Mouse (Mus musculus) neural tube, embryonic 14.5 days (tissue): ENCODE results near the gene Myo1d. TPM values are rescaled to one million over a fixed set of nuclear protein-coding genes. Genes with fewer than 3 reads are reported as not detected.

Experiments
- ATAC-seq: fragments of 200-750 bp; cut with Nextera tagmentation; 2 replicates; pipeline ENCODE4 v1.8.0; 2017; ENCODE audit warnings: low read depth, mild to moderate bottlenecking, moderate TSS enrichment, moderate library complexity
- H3K27ac ChIP-seq: fragments of 300-500 bp; sonication (generic); 2 replicates; pipeline ENCODE4 v1.5.1; 2014; ENCODE audit warnings: low read depth, mild to moderate bottlenecking, control low read depth, low read length, moderate library complexity, mixed read lengths
- H3K27me3 ChIP-seq: fragments of 300-500 bp; sonication (generic); 2 replicates; pipeline ENCODE4 v1.6.1; 2014; ENCODE audit warnings: low read length; ENCODE audit not compliant: control insufficient read depth, insufficient read depth
- H3K36me3 ChIP-seq: fragments of 300-500 bp; sonication (generic); 2 replicates; pipeline ENCODE4 v1.6.1; 2014; ENCODE audit warnings: low read length, mixed read lengths; ENCODE audit not compliant: control insufficient read depth, insufficient read depth
- H3K4me1 ChIP-seq: fragments of 300-500 bp; sonication (generic); 2 replicates; pipeline ENCODE4 v1.6.1; 2014; ENCODE audit warnings: low read length; ENCODE audit not compliant: control insufficient read depth, insufficient read depth
- H3K4me2 ChIP-seq: fragments of 300-500 bp; sonication (generic); 2 replicates; pipeline ENCODE4 v1.6.1; 2014; ENCODE audit warnings: mild to moderate bottlenecking, low read depth, low read length, control low read depth
- H3K4me3 ChIP-seq: fragments of 300-500 bp; sonication (generic); 2 replicates; pipeline ENCODE4 v1.5.1; 2014; ENCODE audit warnings: low read depth, low read length, control low read depth, mixed read lengths
- H3K9ac ChIP-seq: fragments of 300-500 bp; sonication (generic); replicated peaks from 2 replicates; pipeline ENCODE4 v1.6.1; 2014; ENCODE audit warnings: low read depth, mild to moderate bottlenecking, control low read depth, low read length, mixed read lengths
- H3K9me3 ChIP-seq: fragments of 300-500 bp; sonication (generic); 2 replicates; pipeline ENCODE4 v1.6.1; 2016; ENCODE audit warnings: low read length; ENCODE audit not compliant: control insufficient read depth
- whole genome bisulfite sequencing: fragments of 180-500 bp; shearing (Covaris S2); extraction: QIAGEN DNeasy Blood & Tissue Kit; methylation state at CpG from one replicate; pipeline ENCODE4 v1.1.7; 2014; 5-methylcytosine and 5-hydroxymethylcytosine counted together
- polyA plus RNA-seq: library from polyadenylated mRNA; unstranded; fragments of >200 nt; fragmentation: Nextera tagmentation; extraction: Ambion mirVana; gene quantifications from 2 replicates; pipeline ENCODE4 v1.2.1, GENCODE M21; 2014

Myo1d gene
- polyA plus RNA-seq, 1 experiment from 2014 or later, result 2.4 TPM

GRCm38 (mm10) chr11:80772595-80773210 lies 7.1 kb downstream of the Myo1d start:
- no peaks in the 10 kb centered on the region for H3K4me1 ChIP-seq
- H3K9ac ChIP-seq, result no peak overlapping the region
- no peak overlapping the region for H3K4me2 ChIP-seq
- H3K4me3 ChIP-seq, result no peak overlapping the region
- no peaks in the 10 kb centered on the region for H3K9me3 ChIP-seq
- H3K36me3 ChIP-seq, result no peaks in the 10 kb centered on the region
- H3K27ac ChIP-seq, result no peak overlapping the region
- ATAC-seq, result no peak
- H3K27me3 ChIP-seq, result no peaks in the 10 kb centered on the region
- 90% methylated on average over 6 of the region's 6 CpGs for WGBS

DNA sequence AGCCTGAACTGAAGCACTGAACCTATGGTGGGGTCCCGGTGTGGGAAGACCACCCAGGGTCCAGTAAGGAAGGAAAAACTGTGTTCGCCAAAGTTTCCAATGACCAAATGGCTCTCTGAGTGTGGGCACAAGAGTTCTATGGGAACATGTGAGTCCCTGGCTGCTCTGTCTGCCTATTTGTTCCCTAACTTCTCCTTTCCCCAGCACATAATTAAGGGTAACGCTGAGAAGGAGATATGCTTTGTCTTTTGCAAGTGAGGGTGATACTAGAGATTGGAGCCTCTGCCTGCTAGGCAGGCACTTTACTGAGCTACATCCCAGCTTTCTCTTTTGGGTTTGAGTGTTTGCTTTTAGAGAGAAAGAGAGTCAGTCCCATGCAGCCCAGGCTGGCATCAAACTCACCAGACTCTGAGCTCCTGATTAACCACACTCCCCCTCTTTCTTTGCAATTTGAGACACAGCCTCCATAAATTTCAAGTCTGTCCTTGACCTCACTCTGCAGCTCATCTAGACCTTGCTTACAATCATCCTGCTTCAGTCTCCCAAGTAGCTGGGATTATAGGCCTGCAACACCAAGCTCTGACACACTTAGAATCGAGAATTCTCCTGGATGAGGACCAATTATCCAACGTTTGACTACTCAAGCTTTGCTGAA lies 8.1 kb downstream of the Myo1d start:
- no peak overlapping the region for H3K27ac ChIP-seq
- no peaks in the 10 kb centered on the region for H3K36me3 ChIP-seq
- no peaks in the 10 kb centered on the region for H3K27me3 ChIP-seq
- 63% methylated on average over 5 of the region's 5 CpGs for WGBS
- no peak for ATAC-seq
- no peak overlapping the region for H3K9ac ChIP-seq
- H3K4me2 ChIP-seq, result no peak overlapping the region
- no peaks in the 10 kb centered on the region for H3K9me3 ChIP-seq
- H3K4me3 ChIP-seq, result no peak overlapping the region
- H3K4me1 ChIP-seq, result no peaks in the 10 kb centered on the region

GRCm38 (mm10) chr11:80771186-80771585 lies 8.6 kb downstream of the Myo1d start:
- no peak overlapping the region for H3K4me3 ChIP-seq
- H3K36me3 ChIP-seq, result no peaks in the 10 kb centered on the region
- H3K9me3 ChIP-seq, result no peaks in the 10 kb centered on the region
- no peak for ATAC-seq
- WGBS, result 34% methylated on average over 3 of the region's 3 CpGs
- no peak overlapping the region for H3K4me2 ChIP-seq
- no peaks in the 10 kb centered on the region for H3K4me1 ChIP-seq
- no peak overlapping the region for H3K9ac ChIP-seq
- H3K27me3 ChIP-seq, result no peaks in the 10 kb centered on the region
- H3K27ac ChIP-seq, result no peak overlapping the region

GRCm38 (mm10) chr11:80767320-80767617 lies 12.6 kb downstream of the Myo1d start:
- Histone ChIP-seq H3K36me3 (no peaks in the 10 kb centered on the region), H3K27me3 (no peaks in the 10 kb centered on the region), H3K4me2 (no peak overlapping the region), H3K9me3 (no peaks in the 10 kb centered on the region), H3K4me1 (no peaks in the 10 kb centered on the region), H3K9ac (no peak overlapping the region), H3K4me3 (no peak overlapping the region), H3K27ac (no peak overlapping the region)
- 72% methylated on average over 3 of the region's 3 CpGs for WGBS
- ATAC-seq, result no peak

- 92% methylated on average over 6 of the region's 6 CpGs for WGBS
Observed at GRCm38 (mm10) chr11:80766472-80767319, 13.1 kb downstream of the Myo1d start.

DNA sequence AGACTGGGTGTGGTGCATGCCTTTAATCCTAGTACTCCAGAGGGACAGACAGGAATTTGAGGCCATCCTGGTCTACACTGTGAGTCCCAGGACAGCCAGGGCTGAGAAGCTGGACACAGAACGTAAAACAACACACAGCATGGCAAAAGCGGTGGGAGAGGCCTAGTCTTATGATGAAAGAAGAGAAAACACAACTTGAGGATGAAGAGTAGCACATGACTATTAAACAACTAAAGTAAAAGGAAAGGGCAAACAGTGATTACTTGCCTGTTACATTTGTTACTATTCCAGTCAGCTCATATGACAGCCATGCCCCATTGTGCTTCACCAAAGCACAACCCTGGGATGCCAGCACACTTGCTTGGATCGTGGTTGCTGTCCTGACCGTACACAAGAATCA lies 13.8 kb downstream of the Myo1d start:
- ATAC-seq, result no peak
- H3K4me2 ChIP-seq, result no peak overlapping the region
- H3K36me3 ChIP-seq, result no peaks in the 10 kb centered on the region
- no peaks in the 10 kb centered on the region for H3K4me1 ChIP-seq
- WGBS, result 91% methylated on average over 4 of the region's 4 CpGs
- no peaks in the 10 kb centered on the region for H3K9me3 ChIP-seq
- H3K27ac ChIP-seq, result no peak overlapping the region
- no peak overlapping the region for H3K4me3 ChIP-seq
- H3K9ac ChIP-seq, result no peak overlapping the region
- H3K27me3 ChIP-seq, result no peaks in the 10 kb centered on the region

More at GRCm38 (mm10) chr11:80766472-80767319, 13.1 kb downstream of the Myo1d start:
- Histone ChIP-seq H3K27me3 (no peaks in the 10 kb centered on the region), H3K9ac (no peak overlapping the region), H3K36me3 (no peaks in the 10 kb centered on the region), H3K4me2 (no peak overlapping the region), H3K9me3 (no peaks in the 10 kb centered on the region), H3K4me1 (no peaks in the 10 kb centered on the region), H3K27ac (no peak overlapping the region), H3K4me3 (no peak overlapping the region)
- ATAC-seq, result no peak

DNA sequence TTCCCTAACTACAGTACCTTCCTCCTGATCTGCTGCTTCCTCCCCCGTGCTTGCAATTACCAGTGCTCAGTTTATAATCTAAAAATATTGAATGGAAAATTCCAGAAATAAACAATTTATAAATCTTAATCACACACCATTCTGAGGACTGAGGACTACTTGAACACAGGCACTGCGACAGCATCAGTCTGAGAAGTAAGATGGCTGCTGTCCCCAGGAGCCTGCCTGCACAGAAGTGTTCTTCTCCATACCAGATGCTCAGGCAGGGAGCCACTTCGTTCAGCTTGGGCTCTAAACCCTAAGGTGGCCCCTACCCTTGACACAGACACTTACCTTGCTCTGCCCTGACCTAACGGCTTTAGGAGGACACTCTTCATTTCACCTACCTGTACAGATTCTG lies 17.8 kb downstream of the Myo1d start:
- no peak overlapping the region for H3K9ac ChIP-seq
- 76% methylated on average over 4 of the region's 4 CpGs for WGBS
- no peak for ATAC-seq
- no peaks in the 10 kb centered on the region for H3K4me1 ChIP-seq
- no peaks in the 10 kb centered on the region for H3K36me3 ChIP-seq
- H3K4me3 ChIP-seq, result no peak overlapping the region
- no peaks in the 10 kb centered on the region for H3K27me3 ChIP-seq
- no peaks in the 10 kb centered on the region for H3K9me3 ChIP-seq
- no peak overlapping the region for H3K27ac ChIP-seq
- no peak overlapping the region for H3K4me2 ChIP-seq

- Histone ChIP-seq H3K4me1 (no peaks in the 10 kb centered on the region), H3K4me2 (no peak overlapping the region), H3K27ac (no peak overlapping the region), H3K36me3 (no peaks in the 10 kb centered on the region), H3K4me3 (no peak overlapping the region), H3K27me3 (no peaks in the 10 kb centered on the region), H3K9me3 (no peaks in the 10 kb centered on the region), H3K9ac (no peak overlapping the region)
- no peak for ATAC-seq
- 86% methylated on average over 3 of the region's 3 CpGs for WGBS
Observed at GRCm38 (mm10) chr11:80761285-80761974, 18.4 kb downstream of the Myo1d start.

DNA sequence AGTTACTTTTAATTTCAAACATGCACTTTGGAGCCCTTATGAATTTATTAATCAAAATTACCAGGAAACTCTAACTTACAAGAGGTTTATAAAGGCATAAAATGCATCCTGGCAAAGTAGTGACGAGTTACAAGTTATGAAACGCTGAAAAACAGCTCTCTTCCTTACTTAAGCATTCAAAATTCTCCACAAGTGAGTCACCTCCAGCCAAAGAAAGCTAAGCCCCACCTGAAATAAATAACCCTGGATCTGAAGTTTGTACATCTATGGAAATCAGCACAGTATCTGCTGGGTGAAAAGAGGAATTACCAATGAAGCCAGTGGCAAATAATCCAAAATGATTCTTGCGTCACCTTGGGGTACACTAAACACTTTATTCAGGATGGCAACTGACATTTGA lies 20.8 kb downstream of the Myo1d start:
- Histone ChIP-seq H3K4me3 (no peak overlapping the region), H3K9ac (no peak overlapping the region), H3K4me2 (no peak overlapping the region), H3K9me3 (no peaks in the 10 kb centered on the region), H3K36me3 (no peaks in the 10 kb centered on the region), H3K4me1 (no peaks in the 10 kb centered on the region), H3K27ac (no peak overlapping the region), H3K27me3 (no peaks in the 10 kb centered on the region)
- no peak for ATAC-seq
- 93% methylated on average over 3 of the region's 3 CpGs for WGBS
